Mouse (Mus musculus) intestine, postnatal 0 days (tissue): ENCODE data around the gene Prx. TPM values are rescaled to one million over a fixed set of nuclear protein-coding genes. Genes with fewer than 3 reads are reported as not detected.

Experiments
- ATAC-seq: fragments of 200-750 bp; cut with Nextera tagmentation; 2 replicates; pipeline ENCODE4 v1.8.0; 2017; ENCODE audit warnings: mild to moderate bottlenecking, moderate TSS enrichment, moderate library complexity
- H3K27ac ChIP-seq: fragments of 300-500 bp; sonication (generic); 2 replicates; pipeline ENCODE4 v1.5.1; 2014; ENCODE audit warnings: mild to moderate bottlenecking, low read depth, low read length, moderate library complexity
- H3K27me3 ChIP-seq: fragments of 300-500 bp; sonication (generic); replicated peaks from 2 replicates; pipeline ENCODE4 v1.6.1; 2014; ENCODE audit warnings: low read length, mixed read lengths; ENCODE audit not compliant: control insufficient read depth, insufficient read depth
- H3K36me3 ChIP-seq: fragments of 300-500 bp; sonication (generic); 2 replicates; pipeline ENCODE4 v1.6.1; 2014; ENCODE audit warnings: mild to moderate bottlenecking, moderate library complexity; ENCODE audit not compliant: control insufficient read depth, insufficient read depth
- H3K4me1 ChIP-seq: fragments of 300-500 bp; sonication (generic); replicated peaks from 2 replicates; pipeline ENCODE4 v1.6.1; 2014; ENCODE audit warnings: antibody characterized with exemption, low read length, mixed read lengths; ENCODE audit not compliant: control insufficient read depth, insufficient read depth
- H3K4me2 ChIP-seq: fragments of 300-500 bp; sonication (generic); replicated peaks from 2 replicates; pipeline ENCODE4 v1.6.1; 2014; ENCODE audit warnings: low read depth, mild to moderate bottlenecking, moderate library complexity
- H3K4me3 ChIP-seq: fragments of 300-500 bp; sonication (generic); 2 replicates; pipeline ENCODE4 v1.5.1; 2014; ENCODE audit warnings: low read depth, low read length
- H3K9ac ChIP-seq: fragments of 300-500 bp; sonication (generic); 2 replicates; pipeline ENCODE4 v1.6.1; 2014; ENCODE audit warnings: mild to moderate bottlenecking, low read depth, low read length
- H3K9me3 ChIP-seq: fragments of 300-500 bp; sonication (generic); 2 replicates; pipeline ENCODE4 v1.6.1; 2016; ENCODE audit warnings: mixed run types; ENCODE audit not compliant: control insufficient read depth
- CTCF ChIP-seq: sonication (generic); IDR thresholded peaks from 2 replicates; pipeline ENCODE4 v1.5.1; 2016; ENCODE audit warnings: low read depth, mild to moderate bottlenecking, control low read depth, antibody characterized with exemption, moderate library complexity
- WGBS: fragments of 180-500 bp; shearing (Covaris S2); extraction: QIAGEN DNeasy Blood & Tissue Kit; methylation state at CpG from one replicate; pipeline ENCODE4 v1.1.7; 2014; 5-methylcytosine and 5-hydroxymethylcytosine counted together
- polyA plus RNA-seq: library from polyadenylated mRNA; unstranded; fragments of >200 nt; fragmentation: Nextera tagmentation; extraction: Ambion mirVana; gene quantifications from 2 replicates; pipeline ENCODE4 v1.2.1, GENCODE M21; 2015

Gene Prx
- polyA plus RNA-seq, 1 experiment from 2014 or later = 1.3 TPM

DNA sequence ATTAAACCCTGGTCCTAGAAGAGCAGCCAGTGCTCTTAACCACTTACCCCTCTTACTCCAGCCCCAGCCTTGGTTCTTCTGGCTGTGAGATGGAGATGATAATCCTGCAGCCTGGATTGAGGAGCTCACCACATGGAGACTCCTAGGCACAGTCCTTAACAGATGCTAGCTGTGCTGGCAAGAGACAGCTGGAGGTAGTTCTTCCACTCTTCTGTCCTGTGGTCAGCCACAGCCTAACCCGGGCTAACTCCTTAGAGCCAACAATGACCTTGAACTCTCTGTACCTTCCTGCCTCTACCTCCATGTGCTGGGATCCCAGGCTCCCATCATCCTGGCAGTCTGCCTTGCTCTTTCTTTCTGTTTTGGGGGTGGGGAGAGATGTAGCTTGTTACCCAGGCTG, 61.9 kb downstream of the Prx start:
- Histone ChIP-seq H3K4me1 (no peaks in the 10 kb centered on the region), H3K27ac (no peak overlapping the region), H3K36me3 (peaks cover 55% of the 10 kb centered on the region), H3K27me3 (no peaks in the 10 kb centered on the region), H3K9me3 (no peaks in the 10 kb centered on the region), H3K4me2 (no peak overlapping the region), H3K9ac (no peak overlapping the region), H3K4me3 (no peak overlapping the region)
- WGBS = 58% methylated on average over 1 of the region's 1 CpGs
- TF ChIP-seq CTCF = no peak
- ATAC-seq = no peak

Other genes with a start within 250 kb of the Prx start
- gene Numbl, start 240.9 kb upstream of the Prx start, polyA plus RNA-seq = 6.6 and 7.5 TPM in 2 replicates
- gene Ltbp4, start 161.6 kb upstream of the Prx start, polyA plus RNA-seq = 40.7 and 43.7 TPM in 2 replicates
- 26.9 and 29.1 TPM in 2 replicates for gene Shkbp1, start 143.3 kb upstream of the Prx start, polyA plus RNA-seq
- gene Gm20479, start 141.9 kb upstream of the Prx start, polyA plus RNA-seq = 0.61 and 0.72 TPM in 2 replicates
- 0.17 and 0.26 TPM in 2 replicates for gene Sptbn4, start 51.6 kb upstream of the Prx start, polyA plus RNA-seq
- gene Blvrb, start 51.3 kb upstream of the Prx start, polyA plus RNA-seq = 60.4 and 67.3 TPM in 2 replicates
- 22.8 and 24.0 TPM in 2 replicates for gene Sertad3, start 25.6 kb upstream of the Prx start, polyA plus RNA-seq
- gene Sertad1, start 12.4 kb upstream of the Prx start, polyA plus RNA-seq = 42.7 and 43.1 TPM in 2 replicates
- gene Hipk4, start 23.9 kb downstream of the Prx start, polyA plus RNA-seq = 0.10 and 0.24 TPM in 2 replicates
- 45.8 and 48.7 TPM in 2 replicates for gene Pld3, start 53.9 kb downstream of the Prx start, polyA plus RNA-seq
- 9.0 and 10.2 TPM in 2 replicates for gene 2310022A10Rik, start 53.9 kb downstream of the Prx start, polyA plus RNA-seq
- 35.8 and 36.4 TPM in 2 replicates for gene Akt2, start 92.2 kb downstream of the Prx start, polyA plus RNA-seq
- 1.3 and 1.6 TPM in 2 replicates for gene Ttc9b, start 154.6 kb downstream of the Prx start, polyA plus RNA-seq
- gene Map3k10, start 175.3 kb downstream of the Prx start, polyA plus RNA-seq = 3.2 and 3.6 TPM in 2 replicates
- gene Zfp607b, start 190.0 kb downstream of the Prx start, polyA plus RNA-seq = 1.1 and 1.2 TPM in 2 replicates
- 6.7 and 8.5 TPM in 2 replicates for gene Zfp60, start 232.1 kb downstream of the Prx start, polyA plus RNA-seq